ENCODE assay signal across 18 mouse cellular contexts in the genomic region with DNA sequence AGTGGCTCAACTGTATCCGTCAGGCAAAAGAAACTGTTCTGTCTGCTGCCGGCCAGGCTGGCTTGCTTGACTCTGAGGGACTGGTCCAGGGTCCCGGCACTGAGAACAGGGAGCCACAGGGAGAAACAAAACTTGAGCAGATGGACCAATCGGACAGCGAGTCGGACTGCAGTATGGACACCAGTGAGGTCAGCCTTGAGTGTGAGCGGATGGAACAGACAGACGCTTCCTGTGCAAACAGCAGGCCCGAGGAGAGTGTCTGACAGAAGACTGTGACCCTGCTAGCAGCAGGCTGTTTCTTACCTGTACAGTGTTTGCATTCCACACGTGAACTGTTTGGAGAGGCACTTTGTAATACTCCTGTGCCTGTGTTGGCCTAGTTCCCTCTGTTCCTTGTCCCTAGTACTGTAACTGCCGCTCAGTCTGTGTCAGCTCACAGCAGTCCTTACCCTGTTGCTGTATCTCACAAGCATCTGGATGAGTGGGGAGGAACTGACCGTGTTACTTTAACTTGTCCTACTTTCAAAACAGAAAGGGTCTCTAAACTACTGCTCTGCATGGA. TPM values are rescaled to one million over a fixed set of nuclear protein-coding genes. Genes with fewer than 3 reads are reported as not detected.
DNase-seq lines count a peak whose midpoint lies in the region; ATAC-seq and TF ChIP-seq lines count a peak whose summit lies in the region.
"Had no signal": no experiment of that assay in that cellular context is flagged by ENCODE, and none has a peak within 500 bp of the region (broad histone marks: within the 10 kb centered on the region; RNA-seq: fewer than 3 reads in every experiment).

No protein-coding gene starts in this region.

- no peaks in the 10 kb centered on the region for H3K27me3 ChIP-seq in intestine, embryonic 16.5 days (replicated peaks; ENCODE audit: control insufficient read depth, insufficient read depth, low read length)
- no peaks in the 10 kb centered on the region for H3K27me3 ChIP-seq in intestine, postnatal 0 days (replicated peaks; ENCODE audit: control insufficient read depth, insufficient read depth, low read length)
- H3K27me3 ChIP-seq in embryonic facial prominence, embryonic 13.5 days, result no peaks in the 10 kb centered on the region
- H3K27me3 ChIP-seq: kidney, embryonic 15.5 days; liver, embryonic 15.5 days; neural tube, embryonic 15.5 days had no signal

- no peaks in the 10 kb centered on the region for H3K9me3 ChIP-seq in intestine, embryonic 16.5 days (ENCODE audit: control insufficient read depth, low read length)
- no peaks in the 10 kb centered on the region for H3K9me3 ChIP-seq in intestine, postnatal 0 days (ENCODE audit: control insufficient read depth)
- 0 out of 2 replicates have a peak, but pooled peaks cover 8% of the 10 kb centered on the region for H3K9me3 ChIP-seq in embryonic facial prominence, embryonic 13.5 days
- H3K9me3 ChIP-seq: kidney, embryonic 15.5 days; liver, embryonic 15.5 days; neural tube, embryonic 15.5 days had no signal

- no peak overlapping the region for H3K4me2 ChIP-seq in intestine, embryonic 16.5 days (ENCODE audit: low read depth, low read length)
- no peak overlapping the region for H3K4me2 ChIP-seq in intestine, postnatal 0 days (replicated peaks; ENCODE audit: low read depth)
- H3K4me2 ChIP-seq in embryonic facial prominence, embryonic 13.5 days, result no peak overlapping the region
- H3K4me2 ChIP-seq: kidney, embryonic 15.5 days; liver, embryonic 15.5 days; neural tube, embryonic 15.5 days had no signal

- no peak overlapping the region for H3K4me3 ChIP-seq in intestine, embryonic 16.5 days (ENCODE audit: low read length)
- H3K4me3 ChIP-seq in intestine, postnatal 0 days (ENCODE audit: low read depth, low read length), result no peak overlapping the region
- no peak overlapping the region for H3K4me3 ChIP-seq in bone marrow, adult 2 months (replicated peaks; ENCODE audit: control insufficient read depth, low read depth, low read length)
- no peak overlapping the region for H3K4me3 ChIP-seq in embryonic facial prominence, embryonic 13.5 days
- H3K4me3 ChIP-seq: kidney, embryonic 15.5 days; liver, embryonic 15.5 days; midbrain, embryonic 10.5 days; neural tube, embryonic 15.5 days had no signal

- no peaks in the 10 kb centered on the region for H3K36me3 ChIP-seq in intestine, embryonic 16.5 days (ENCODE audit: control insufficient read depth, insufficient read depth, low read length)
- H3K36me3 ChIP-seq in intestine, postnatal 0 days (ENCODE audit: control insufficient read depth, insufficient read depth), result peaks cover 27% of the 10 kb centered on the region; the same call in 1 of the 2 replicates
- H3K36me3 ChIP-seq in embryonic facial prominence, embryonic 13.5 days, result peaks cover 17% of the 10 kb centered on the region
- H3K36me3 ChIP-seq: midbrain, embryonic 10.5 days had no signal

- no peak for TF ChIP-seq CTCF in intestine, postnatal 0 days (IDR thresholded peaks at IDR 0.05; ENCODE audit: low read depth)
- no peak for TF ChIP-seq CTCF in bone marrow, adult 2 months (IDR thresholded peaks at IDR 0.05; ENCODE audit: control insufficient read depth, insufficient read depth, low read length)

- H3K9ac ChIP-seq in intestine, embryonic 16.5 days (ENCODE audit: low read depth, low read length), result 0 out of 2 replicates have a peak overlapping the region, but pooled peaks have one; percentile 2
- H3K9ac ChIP-seq in intestine, postnatal 0 days (ENCODE audit: low read depth, low read length), result no peak overlapping the region
- H3K9ac ChIP-seq in embryonic facial prominence, embryonic 13.5 days, result no peak overlapping the region
- H3K9ac ChIP-seq: kidney, embryonic 15.5 days; liver, embryonic 15.5 days; neural tube, embryonic 15.5 days had no signal

- peak; percentile 33 for DNase-seq in lung, postnatal 14 days
- no peak for DNase-seq in embryo, embryonic 9.5 days (ENCODE audit: extremely low spot score)
- DNase-seq in natural killer cell, adult 2 months (ENCODE audit: low spot score in 2 of 2), result no peak
- DNase-seq: adrenal gland, postnatal 10 days; cerebellum, postnatal 14 days; layer of hippocampus, postnatal 36 days; left cerebral cortex, postnatal 4 days; retina, postnatal 1 day had no signal

- no peak for ATAC-seq in intestine, embryonic 16.5 days
- ATAC-seq in intestine, postnatal 0 days, result no peak
- no peak for ATAC-seq in embryonic facial prominence, embryonic 13.5 days (ENCODE audit: insufficient number of reproducible peaks, insufficient read depth, low FRiP score, low TSS enrichment, low read depth)
- ATAC-seq in CD4-positive, CD25-positive, alpha-beta regulatory T cell, adult 4 months, result no peak
- ATAC-seq: hindbrain, embryonic 16.5 days had no signal

- WGBS in intestine, embryonic 16.5 days, result 72% methylated on average over 12 of the region's 12 CpGs
- WGBS in intestine, postnatal 0 days, result 76% methylated on average over 12 of the region's 12 CpGs
- WGBS in bone marrow, adult 2 months, result 63% methylated on average over 12 of the region's 12 CpGs
- 81% methylated on average over 12 of the region's 12 CpGs for WGBS in embryonic facial prominence, embryonic 13.5 days

- H3K27ac ChIP-seq in intestine, embryonic 16.5 days (ENCODE audit: low read length), result no peak overlapping the region; the same call in 1 of the 2 replicates
- no peak overlapping the region for H3K27ac ChIP-seq in intestine, postnatal 0 days (ENCODE audit: low read depth, low read length)
- H3K27ac ChIP-seq in bone marrow, adult 2 months (ENCODE audit: control insufficient read depth, insufficient read depth, low read depth, low read length, poor library complexity), result peak overlapping the region; percentile 76
- H3K27ac ChIP-seq in embryonic facial prominence, embryonic 13.5 days, result 0 out of 2 replicates have a peak overlapping the region, but pooled peaks have one; percentile 3
- H3K27ac ChIP-seq: liver, embryonic 15.5 days; midbrain, embryonic 10.5 days; neural tube, embryonic 15.5 days had no signal

- no peak for TF ChIP-seq POLR2A in bone marrow, adult 2 months (IDR thresholded peaks at IDR 0.05; ENCODE audit: borderline replicate concordance, control insufficient read depth, low read depth, low read length)

- 0 out of 2 replicates have a peak, but pooled peaks cover 3% of the 10 kb centered on the region for H3K4me1 ChIP-seq in intestine, embryonic 16.5 days (ENCODE audit: control insufficient read depth, insufficient read depth, low read length)
- no peaks in the 10 kb centered on the region for H3K4me1 ChIP-seq in intestine, postnatal 0 days (replicated peaks; ENCODE audit: control insufficient read depth, insufficient read depth, low read length)
- H3K4me1 ChIP-seq in bone marrow, adult 2 months (ENCODE audit: control insufficient read depth, insufficient read depth, low read length), result peaks cover 7% of the 10 kb centered on the region
- H3K4me1 ChIP-seq in embryonic facial prominence, embryonic 13.5 days, result peaks cover 14% of the 10 kb centered on the region
- H3K4me1 ChIP-seq: liver, embryonic 15.5 days; midbrain, embryonic 10.5 days; neural tube, embryonic 15.5 days had no signal

RNA-seq across cellular contexts. Expression of gene Fam208a, which starts 26.8 kb away (rescaled TPM):
- polyA plus RNA-seq in intestine, embryonic 16.5 days (2015; fragmentation: Nextera tagmentation; extraction: Ambion mirVana), result 5.2 and 5.6 TPM in 2 replicates
- polyA plus RNA-seq in intestine, postnatal 0 days (2015; fragmentation: Nextera tagmentation; extraction: Ambion mirVana), result 4.9 and 6.5 TPM in 2 replicates
- polyA plus RNA-seq in bone marrow, adult 2 months (2011; ENCODE audit: insufficient read depth, insufficient read length, low replicate concordance, missing spikeins), result 8.3 and 10.1 TPM in 2 replicates
- 17.1 and 20.5 TPM in 2 replicates for polyA plus RNA-seq in embryonic facial prominence, embryonic 13.5 days (2015; fragmentation: Nextera tagmentation; extraction: Ambion mirVana)
- polyA plus RNA-seq in CD4-positive, CD25-positive, alpha-beta regulatory T cell, adult 4 months (2017; shearing (Covaris generic)), result 10 to 100 TPM; 37.8 to 48.1 TPM

Comparison
In these comparisons a context has a peak if more than half of its experiments do, and no peak if none do; other contexts are left out.
1. H3K27ac ChIP-seq: peak in bone marrow, adult 2 months (single experiment) and embryonic facial prominence, embryonic 13.5 days (single experiment); none in intestine, embryonic 16.5 days (single experiment) and intestine, postnatal 0 days (single experiment).